Mouse (Mus musculus) brain, embryonic 14.5 days (tissue): ENCODE measurements at regions not wholly inside any gene's neighbourhood (a gene's known extent, or its start where the extent isn't known, plus 50 kb on each side); places are given as distances from the start of the nearest gene placed in this dataset.

Experiments
- CTCF ChIP-seq: fragments of 200-500 bp; IDR thresholded peaks from 2 replicates; pipeline ENCODE4 v1.5.1; 2012; ENCODE audit warnings: inconsistent platforms, mild to moderate bottlenecking, moderate library complexity, borderline replicate concordance; ENCODE audit not compliant: insufficient read depth, insufficient read length; ENCODE audit errors: extremely low read depth
- POLR2A ChIP-seq: fragments of 200-500 bp; IDR thresholded peaks from 2 replicates; pipeline ENCODE4 v1.6.1; 2012; ENCODE audit warnings: mild to moderate bottlenecking, inconsistent platforms, borderline replicate concordance; ENCODE audit not compliant: poor library complexity, insufficient read depth, insufficient read length, severe bottlenecking; ENCODE audit errors: extremely low read depth

- TF ChIP-seq POLR2A (no peak), CTCF (no peak)
These were observed 218.0 kb upstream of the Klf3 start for GRCm38 (mm10) chr5:64585076-64585786.
